Mouse (Mus musculus) intestine, embryonic 14.5 days (tissue): ENCODE measurements around the gene Rundc3a. TPM values are rescaled to one million over a fixed set of nuclear protein-coding genes. Genes with fewer than 3 reads are reported as not detected.

Source experiments
- ATAC-seq: fragments of 200-750 bp; cut with Nextera tagmentation; replicated peaks from 2 replicates; pipeline ENCODE4 v1.8.0; 2017; ENCODE audit warnings: low read depth, moderate number of reproducible peaks, moderate TSS enrichment, moderate library complexity; ENCODE audit not compliant: low FRiP score, low TSS enrichment
- DNase-seq: peaks from one replicate; pipeline ENCODE4 v3.0.0-alpha.2; 2018; ENCODE audit warnings: low spot score
- H3K27ac ChIP-seq: fragments of 300-500 bp; sonication (generic); 2 replicates; pipeline ENCODE4 v1.5.1; 2014; ENCODE audit warnings: low read depth, mild to moderate bottlenecking, control low read depth
- H3K27me3 ChIP-seq: fragments of 300-500 bp; sonication (generic); replicated peaks from 2 replicates; pipeline ENCODE4 v1.6.1; 2014; ENCODE audit warnings: low read length, control low read depth; ENCODE audit not compliant: control insufficient read depth, insufficient read depth
- H3K36me3 ChIP-seq: fragments of 300-500 bp; sonication (generic); 2 replicates; pipeline ENCODE4 v1.6.1; 2014; ENCODE audit warnings: low read length, control low read depth; ENCODE audit not compliant: control insufficient read depth, insufficient read depth
- H3K4me1 ChIP-seq: fragments of 300-500 bp; sonication (generic); replicated peaks from 2 replicates; pipeline ENCODE4 v1.6.1; 2014; ENCODE audit warnings: low read length, control low read depth, mixed read lengths; ENCODE audit not compliant: control insufficient read depth, insufficient read depth
- H3K4me2 ChIP-seq: fragments of 300-500 bp; sonication (generic); 2 replicates; pipeline ENCODE4 v1.6.1; 2014; ENCODE audit warnings: low read length
- H3K4me3 ChIP-seq: fragments of 300-500 bp; sonication (generic); 2 replicates; pipeline ENCODE4 v1.5.1; 2014; ENCODE audit warnings: low read depth, low read length, control low read depth, mixed read lengths
- H3K9ac ChIP-seq: fragments of 300-500 bp; sonication (generic); 2 replicates; pipeline ENCODE4 v1.6.1; 2014; ENCODE audit warnings: mild to moderate bottlenecking, low read length
- H3K9me3 ChIP-seq: fragments of 300-500 bp; sonication (generic); 2 replicates; pipeline ENCODE4 v1.6.1; 2016; ENCODE audit warnings: low read length, control low read depth; ENCODE audit not compliant: control insufficient read depth
- WGBS: fragments of 180-500 bp; shearing (Covaris S2); extraction: QIAGEN DNeasy Blood & Tissue Kit; methylation state at CpG from one replicate; pipeline ENCODE4 v1.1.7; 2014; 5-methylcytosine and 5-hydroxymethylcytosine counted together
- polyA plus RNA-seq: library from polyadenylated mRNA; unstranded; fragments of >200 nt; fragmentation: Nextera tagmentation; extraction: Ambion mirVana; gene quantifications from 2 replicates; pipeline ENCODE4 v1.2.1, GENCODE M21; 2014

Gene Rundc3a
- polyA plus RNA-seq, 1 experiment from 2014 or later: 10.0 TPM

DNA sequence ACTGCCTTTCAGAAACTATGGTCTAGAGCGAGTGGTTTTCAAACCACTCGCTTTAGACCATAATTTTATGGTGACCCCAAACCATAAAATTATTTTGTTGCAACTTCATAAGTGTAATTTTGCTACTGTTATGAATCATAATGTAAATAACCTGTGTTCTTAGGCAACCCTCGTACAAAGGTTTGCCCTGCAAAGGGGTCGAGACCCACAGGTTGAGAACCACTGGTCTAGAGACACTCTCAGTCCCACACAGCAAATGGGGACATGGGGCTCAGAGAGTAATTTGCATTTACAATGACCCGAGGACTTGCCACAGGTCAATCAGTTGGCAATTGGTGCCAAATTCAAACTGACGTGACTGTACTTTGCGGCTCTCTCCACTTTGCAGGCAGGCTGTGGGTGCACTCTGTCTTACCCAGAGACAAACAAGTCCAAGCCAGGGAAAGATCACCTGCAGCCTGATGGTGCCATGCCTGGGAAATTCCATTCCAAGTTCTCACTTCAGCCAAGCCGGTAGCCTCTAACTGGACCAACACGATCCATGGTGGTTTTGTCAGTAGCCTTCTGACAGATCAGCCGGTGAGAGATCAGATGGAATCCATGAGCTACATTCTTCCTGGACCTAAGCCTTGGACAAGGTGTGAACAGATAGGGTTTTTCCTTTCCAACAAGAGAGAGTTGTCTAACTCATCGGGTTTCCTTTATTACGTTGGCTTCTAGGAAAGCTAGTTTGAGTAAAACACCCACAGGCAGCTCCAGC lies 21.1 kb upstream of the Rundc3a start:
- WGBS: 83% methylated on average over 12 of the region's 12 CpGs
- Histone ChIP-seq H3K4me1 (peaks cover 8% of the 10 kb centered on the region), H3K9ac (no peak overlapping the region), H3K4me2 (no peak overlapping the region), H3K27ac (no peak overlapping the region), H3K36me3 (no peaks in the 10 kb centered on the region), H3K4me3 (no peak overlapping the region), H3K27me3 (no peaks in the 10 kb centered on the region), H3K9me3 (no peaks in the 10 kb centered on the region)
- no peak for DNase-seq
- ATAC-seq: no peak

DNA sequence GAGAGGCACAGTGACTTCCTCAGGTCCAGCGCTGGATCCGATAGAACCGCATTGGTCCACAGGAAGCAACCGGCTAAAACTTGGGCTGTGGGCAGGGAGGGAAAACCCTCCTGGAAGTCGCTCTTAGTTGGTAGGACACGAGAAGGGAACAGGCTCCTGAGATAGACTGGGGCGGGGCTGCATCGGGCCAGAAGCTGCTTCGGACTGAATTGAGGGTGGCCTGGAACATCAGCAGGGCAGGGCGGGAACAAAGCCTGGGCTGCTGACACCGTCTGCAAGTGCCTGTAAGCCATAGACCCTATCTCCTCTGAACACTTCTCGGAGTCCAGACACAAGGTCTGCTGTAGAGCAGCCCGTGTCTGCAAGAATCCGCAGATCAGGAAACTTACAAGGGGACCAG lies 20.3 kb upstream of the Rundc3a start:
- ATAC-seq (no peak), DNase-seq (no peak)
- WGBS: 36% methylated on average over 14 of the region's 14 CpGs
- Histone ChIP-seq H3K4me1 (peaks cover 8% of the 10 kb centered on the region), H3K27ac (no peak overlapping the region), H3K27me3 (no peaks in the 10 kb centered on the region), H3K4me3 (no peak overlapping the region), H3K4me2 (no peak overlapping the region), H3K9ac (no peak overlapping the region), H3K36me3 (no peaks in the 10 kb centered on the region), H3K9me3 (no peaks in the 10 kb centered on the region)

DNA sequence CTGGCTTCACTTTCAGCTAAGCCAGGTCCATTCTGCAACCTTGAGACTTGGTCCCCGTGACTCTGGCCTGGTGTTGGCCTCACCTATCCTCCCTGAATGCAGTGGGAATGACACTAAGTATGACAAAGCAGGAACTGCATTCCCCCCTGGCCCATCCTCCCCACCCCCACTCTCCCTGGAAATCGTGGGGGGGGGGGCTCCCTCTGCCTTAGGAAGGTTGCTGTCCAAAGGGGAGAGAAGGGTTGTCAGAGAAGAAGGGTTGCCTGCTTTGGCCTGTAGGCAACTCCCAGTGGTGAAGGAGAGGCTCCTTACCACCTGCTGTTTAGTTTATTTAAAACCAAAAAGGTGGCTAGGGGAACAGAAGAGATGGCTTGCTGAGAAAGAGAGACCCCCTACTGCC lies 19.6 kb upstream of the Rundc3a start:
- H3K36me3 ChIP-seq: no peaks in the 10 kb centered on the region
- H3K9me3 ChIP-seq: peaks cover 1% of the 10 kb centered on the region; the same call in 1 of the 2 replicates
- peaks cover 8% of the 10 kb centered on the region for H3K4me1 ChIP-seq
- H3K27me3 ChIP-seq: no peaks in the 10 kb centered on the region
- H3K4me3 ChIP-seq: no peak overlapping the region
- H3K27ac ChIP-seq: no peak overlapping the region
- ATAC-seq (no peak), DNase-seq (no peak)
- 36% methylated on average over 2 of the region's 2 CpGs for WGBS
- no peak overlapping the region for H3K4me2 ChIP-seq
- no peak overlapping the region for H3K9ac ChIP-seq

DNA sequence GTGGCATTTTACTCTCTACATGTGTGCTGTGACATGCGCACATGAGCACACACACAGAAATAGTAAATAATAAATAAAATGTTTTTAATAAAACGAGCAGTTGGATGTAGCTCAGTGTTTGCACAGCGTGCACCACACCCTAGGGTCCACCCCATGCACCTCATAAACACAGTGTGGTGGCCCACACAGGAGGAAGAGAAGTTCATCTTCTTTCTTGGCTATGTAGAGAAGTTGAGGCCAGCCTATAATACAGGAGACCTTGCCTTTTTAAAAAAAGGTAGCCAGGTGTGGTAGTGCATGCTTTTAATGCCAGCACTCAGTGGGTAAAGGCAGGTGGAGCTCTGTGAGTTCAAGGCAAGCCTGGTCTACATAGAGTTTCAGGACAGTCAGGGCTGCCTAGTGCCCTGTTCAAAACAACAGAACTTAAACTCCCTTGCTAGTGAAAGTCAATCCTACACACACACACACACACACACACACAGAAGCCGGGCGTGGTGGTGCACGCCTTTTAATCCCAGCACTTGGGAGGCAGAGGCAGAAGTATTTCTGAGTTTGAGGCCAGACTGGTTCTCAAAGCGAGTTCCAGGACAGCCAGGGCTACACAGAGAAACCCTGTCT lies 19.0 kb upstream of the Rundc3a start:
- Histone ChIP-seq H3K27me3 (no peaks in the 10 kb centered on the region), H3K4me2 (no peak overlapping the region), H3K9me3 (peaks cover 5% of the 10 kb centered on the region; the same call in 1 of the 2 replicates), H3K4me3 (no peak overlapping the region), H3K27ac (no peak overlapping the region), H3K36me3 (no peaks in the 10 kb centered on the region), H3K4me1 (peaks cover 8% of the 10 kb centered on the region), H3K9ac (no peak overlapping the region)
- ATAC-seq (no peak), DNase-seq (no peak)
- 83% methylated on average over 7 of the region's 7 CpGs for WGBS

DNA sequence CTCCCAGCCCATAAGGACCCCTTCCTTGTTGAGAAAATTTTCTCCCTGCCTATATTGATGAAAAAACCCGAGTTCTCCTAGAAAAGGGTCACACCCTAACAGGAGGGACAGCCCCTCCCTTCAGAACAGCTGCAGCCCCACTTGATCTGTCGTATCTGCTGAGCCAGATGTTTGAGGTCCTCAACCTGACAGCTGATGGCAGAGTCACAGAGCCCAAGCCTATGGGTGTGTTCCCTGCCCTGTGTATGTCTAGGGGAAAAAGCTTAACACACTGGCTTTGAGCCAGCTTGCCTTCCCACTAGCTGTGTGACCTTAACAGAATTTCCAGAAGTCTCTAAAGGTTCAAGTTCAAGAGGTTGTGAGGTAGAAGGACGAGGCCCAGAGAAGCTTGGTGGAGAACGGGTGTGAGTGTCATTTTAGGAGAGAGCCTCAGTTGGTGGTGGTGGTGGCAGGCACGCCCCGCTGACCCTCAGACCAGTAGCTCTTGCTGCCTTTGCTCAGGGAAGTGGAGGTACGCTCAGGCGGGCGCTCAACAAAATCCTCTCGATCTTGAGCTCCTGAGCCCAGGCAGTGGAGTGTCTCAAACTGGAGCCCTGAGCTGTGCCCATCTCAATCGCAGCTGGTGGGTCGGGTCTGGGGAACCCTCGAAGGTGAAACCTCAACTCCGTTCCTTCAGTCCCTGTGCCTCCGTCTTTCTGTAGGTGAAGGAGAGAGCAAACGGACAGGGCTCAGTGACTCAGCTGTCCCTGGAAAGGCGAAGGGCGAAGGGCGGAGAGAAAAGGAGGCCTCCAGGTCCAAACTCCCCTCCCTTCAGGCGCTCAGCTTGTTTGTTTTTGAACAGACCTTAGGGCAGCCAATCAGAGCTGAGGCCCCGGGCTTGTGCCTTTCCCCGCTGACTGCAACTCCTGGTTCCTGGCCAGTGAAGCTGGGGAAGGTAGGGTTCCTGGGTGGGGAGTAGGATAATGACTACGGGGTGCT lies 17.7 kb upstream of the Rundc3a start:
- no peaks in the 10 kb centered on the region for H3K36me3 ChIP-seq
- DNase-seq (peak; percentile 82), ATAC-seq (peak; percentile 56)
- peak overlapping the region; percentile 29; the same call in 1 of the 2 replicates for H3K27ac ChIP-seq
- peak overlapping the region; percentile 43 for H3K4me2 ChIP-seq
- no peak overlapping the region for H3K9ac ChIP-seq
- no peaks in the 10 kb centered on the region for H3K27me3 ChIP-seq
- peaks cover 5% of the 10 kb centered on the region; the same call in 1 of the 2 replicates for H3K9me3 ChIP-seq
- H3K4me3 ChIP-seq: no peak overlapping the region
- 6% methylated on average over 23 of the region's 23 CpGs for WGBS
- peaks cover 8% of the 10 kb centered on the region for H3K4me1 ChIP-seq

DNA sequence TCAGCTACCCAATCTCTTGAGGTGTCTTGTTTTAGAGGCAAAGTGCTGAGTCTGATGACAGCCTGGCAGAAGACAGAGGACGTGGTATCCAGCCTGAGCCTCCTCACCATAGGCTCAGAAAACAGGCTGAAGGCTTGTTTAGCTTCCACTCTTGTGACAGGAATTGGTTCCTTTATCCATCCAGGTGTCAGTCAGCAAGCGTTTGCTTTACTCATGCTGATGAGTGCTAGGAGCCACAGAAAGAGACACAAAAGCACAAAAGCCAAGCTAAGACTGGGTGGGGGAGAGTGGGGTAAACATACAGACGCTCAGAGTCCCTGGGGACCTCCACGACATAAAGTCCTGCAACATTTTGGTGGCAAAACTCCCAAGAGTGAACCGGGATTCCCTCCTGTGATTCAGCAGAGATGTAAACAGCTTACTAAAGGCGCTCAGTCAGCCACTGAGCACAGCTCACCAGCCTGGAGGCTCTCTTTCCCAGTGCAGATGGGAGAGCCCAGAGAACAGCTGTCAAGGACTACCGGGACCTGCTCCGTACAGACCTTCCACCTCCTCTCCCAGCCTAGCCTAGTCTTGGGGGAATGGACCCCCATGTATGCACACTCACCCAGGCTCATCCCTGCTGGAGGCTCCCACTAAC lies 16.9 kb upstream of the Rundc3a start:
- no peaks in the 10 kb centered on the region for H3K36me3 ChIP-seq
- H3K9me3 ChIP-seq: peaks cover 5% of the 10 kb centered on the region; the same call in 1 of the 2 replicates
- peaks cover 8% of the 10 kb centered on the region for H3K4me1 ChIP-seq
- no peak overlapping the region for H3K27ac ChIP-seq
- DNase-seq (no peak), ATAC-seq (no peak)
- H3K9ac ChIP-seq: no peak overlapping the region
- H3K4me2 ChIP-seq: peak overlapping the region; percentile 43
- no peak overlapping the region for H3K4me3 ChIP-seq
- 11% methylated on average over 8 of the region's 8 CpGs for WGBS
- H3K27me3 ChIP-seq: no peaks in the 10 kb centered on the region

DNA sequence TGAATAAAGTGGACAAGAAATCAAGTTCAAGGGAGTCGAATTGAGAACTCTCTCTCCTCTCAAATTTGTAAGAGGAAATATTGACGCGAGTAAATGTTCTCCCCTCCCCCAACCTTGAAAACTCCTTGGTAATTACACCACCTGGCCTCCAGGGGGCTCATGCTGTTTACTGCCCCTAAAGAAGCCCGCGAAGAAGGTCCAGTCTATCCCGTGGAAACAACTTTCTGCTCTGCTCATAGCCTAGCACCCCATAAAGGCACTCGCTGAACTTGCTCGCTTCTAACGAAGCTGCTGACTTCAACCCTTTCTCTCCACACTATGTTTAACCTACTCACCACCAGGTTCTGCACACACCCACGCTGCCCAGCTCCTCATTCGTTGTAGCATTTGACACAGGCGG lies 16.0 kb upstream of the Rundc3a start:
- peaks cover 5% of the 10 kb centered on the region; the same call in 1 of the 2 replicates for H3K9me3 ChIP-seq
- no peak overlapping the region for H3K27ac ChIP-seq
- H3K4me2 ChIP-seq: no peak overlapping the region
- WGBS: 59% methylated on average over 12 of the region's 12 CpGs
- DNase-seq (no peak), ATAC-seq (no peak)
- H3K36me3 ChIP-seq: no peaks in the 10 kb centered on the region
- H3K4me3 ChIP-seq: no peak overlapping the region
- H3K4me1 ChIP-seq: peaks cover 8% of the 10 kb centered on the region
- H3K27me3 ChIP-seq: no peaks in the 10 kb centered on the region
- no peak overlapping the region for H3K9ac ChIP-seq

DNA sequence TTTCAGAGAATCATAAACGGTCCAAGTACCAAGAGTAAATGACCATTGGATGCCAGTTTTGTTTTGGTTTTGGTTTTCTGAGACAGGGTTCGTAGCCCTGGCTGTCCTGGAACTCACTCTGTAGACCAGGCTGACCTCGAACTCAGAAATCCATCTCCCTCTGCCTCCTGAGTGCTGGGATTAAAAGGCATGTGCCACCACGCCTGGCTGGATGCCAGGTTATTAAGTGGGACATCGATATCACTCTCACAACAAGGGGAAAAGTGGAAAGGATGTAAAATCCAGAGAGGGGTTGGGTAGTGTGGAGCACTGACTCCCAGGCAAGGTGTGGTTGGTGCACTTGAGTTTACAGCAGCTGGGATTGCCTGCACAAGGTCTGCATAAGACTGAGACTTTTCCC lies 13.1 kb upstream of the Rundc3a start:
- DNase-seq: no peak
- Histone ChIP-seq H3K36me3 (no peaks in the 10 kb centered on the region), H3K9ac (no peak overlapping the region), H3K4me2 (no peak overlapping the region), H3K9me3 (peaks cover 5% of the 10 kb centered on the region; the same call in 1 of the 2 replicates), H3K27me3 (no peaks in the 10 kb centered on the region), H3K27ac (no peak overlapping the region), H3K4me3 (no peak overlapping the region), H3K4me1 (peaks cover 7% of the 10 kb centered on the region)
- 74% methylated on average over 5 of the region's 5 CpGs for WGBS
- no peak for ATAC-seq
